Mouse (Mus musculus) left cerebral cortex, postnatal 4 days (tissue): ENCODE measurements around the gene Gria4. TPM values are rescaled to one million over a fixed set of nuclear protein-coding genes. Genes with fewer than 3 reads are reported as not detected.
"Not testable (repeated sequence)": the region's sequence is repeated elsewhere in the genome, so short reads cannot be mapped to it uniquely, and the experiment has no call there.

ENCODE experiments used
- DNase-seq: peaks from one replicate; pipeline ENCODE4 v3.0.0-alpha.2; 2022
- intact Hi-C: fragments of 180-260 bp; cut with DNase I; formaldehyde crosslinking; loops from one replicate; pipeline ENCODE4 v1.15.1; 2025
- total RNA-seq, 2 experiments: library from RNA; stranded (reverse); gene quantifications; 2 replicates each; pipeline ENCODE4 v1.2.3; 2021

Gene Gria4
- total RNA-seq, 2 experiments from 2014 or later, result 83.3 to 86.1 TPM

- intact Hi-C loops, result no loop called here
Measured at GRCm38 (mm10) chr9:4601788-4602187, 194.2 kb downstream of the Gria4 start.

GRCm38 (mm10) chr9:4573596-4573995, 222.4 kb downstream of the Gria4 start:
- intact Hi-C loops, result no loop called here
- DNase-seq, result no peak

More at GRCm38 (mm10) chr9:4601788-4602187, 194.2 kb downstream of the Gria4 start:
- DNase-seq, result no peak

- intact Hi-C loops, result no loop called here
- DNase-seq, result no peak
Measured at GRCm38 (mm10) chr9:4555415-4555959, 240.5 kb downstream of the Gria4 start.

GRCm38 (mm10) chr9:4539218-4539617, 256.8 kb downstream of the Gria4 start:
- intact Hi-C loops, result no loop called here
- DNase-seq, result no peak

- no peak for DNase-seq
- intact Hi-C loops, result no loop called here
Measured at GRCm38 (mm10) chr9:4536514-4537150, 259.4 kb downstream of the Gria4 start.

- DNase-seq, result no peak
- intact Hi-C loops, result no loop called here
Measured at GRCm38 (mm10) chr9:4514563-4514885, 281.5 kb downstream of the Gria4 start.

GRCm38 (mm10) chr9:4513796-4514562, 282.1 kb downstream of the Gria4 start:
- intact Hi-C loops, result no loop called here
- DNase-seq, result no peak

- intact Hi-C loops, result no loop called here
- no peak for DNase-seq
Measured at GRCm38 (mm10) chr9:4506086-4506485, 289.9 kb downstream of the Gria4 start.

GRCm38 (mm10) chr9:4505087-4505486, 290.9 kb downstream of the Gria4 start:
- no peak for DNase-seq
- intact Hi-C loops, result no loop called here

GRCm38 (mm10) chr9:4486428-4486827, 309.6 kb downstream of the Gria4 start:
- DNase-seq, result no peak
- intact Hi-C loops, result no loop called here

- intact Hi-C loops, result no loop called here
- DNase-seq, result no peak
Measured at GRCm38 (mm10) chr9:4484502-4484901, 311.5 kb downstream of the Gria4 start.

GRCm38 (mm10) chr9:4470791-4471190, 325.2 kb downstream of the Gria4 start:
- DNase-seq, result peak; percentile 1
- intact Hi-C loops, result no loop called here

GRCm38 (mm10) chr9:4459456-4460070, 336.5 kb downstream of the Gria4 start:
- no peak for DNase-seq
- intact Hi-C loops, result no loop called here

- no peak for DNase-seq
- intact Hi-C loops, result no loop called here
Measured at GRCm38 (mm10) chr9:4458193-4458592, 337.8 kb downstream of the Gria4 start.

GRCm38 (mm10) chr9:4457644-4458043, 338.4 kb downstream of the Gria4 start:
- DNase-seq, result peak; percentile 25
- intact Hi-C loops, result no loop called here

GRCm38 (mm10) chr9:4442908-4443307, 353.1 kb downstream of the Gria4 start:
- peak; percentile 41 for DNase-seq
- intact Hi-C loops, result no loop called here

- intact Hi-C loops, DNase-seq: not testable (repeated sequence)
Measured at GRCm38 (mm10) chr9:4400801-4401200, 395.2 kb downstream of the Gria4 start.

GRCm38 (mm10) chr9:4376640-4377120, 419.4 kb downstream of the Gria4 start:
- DNase-seq, result no peak
- intact Hi-C loops, result no loop called here

GRCm38 (mm10) chr9:4375828-4376639, 420.0 kb downstream of the Gria4 start, which contains the start of gene Msantd4:
Msantd4 (plus strand) TSS chr9:4376562.
- peak; percentile 98 for DNase-seq
- intact Hi-C loops, result no loop called here
